Mouse (Mus musculus) neural tube, embryonic 11.5 days (tissue): ENCODE measurements around the gene Lbx2. TPM values are rescaled to one million over a fixed set of nuclear protein-coding genes. Genes with fewer than 3 reads are reported as not detected.
A peak's percentile ranks its signal among the peaks of the same experiment; 100 is the strongest.

Source experiments
- ATAC-seq: fragments of 200-750 bp; cut with Nextera tagmentation; 2 replicates; pipeline ENCODE4 v1.8.0; 2017; ENCODE audit warnings: moderate number of reproducible peaks, mild to moderate bottlenecking, moderate TSS enrichment, moderate library complexity; ENCODE audit not compliant: insufficient read depth, low FRiP score, low TSS enrichment
- DNase-seq: peaks from one replicate; pipeline ENCODE4 v3.0.0-alpha.2; 2015; ENCODE audit warnings: low spot score
- H3K27ac ChIP-seq: fragments of 300-500 bp; sonication (generic); 2 replicates; pipeline ENCODE4 v1.5.1; 2014; ENCODE audit warnings: low read depth, mild to moderate bottlenecking, low read length
- H3K27me3 ChIP-seq: fragments of 300-500 bp; sonication (generic); 2 replicates; pipeline ENCODE4 v1.6.1; 2014; ENCODE audit warnings: mild to moderate bottlenecking, low read length, mixed read lengths; ENCODE audit not compliant: control insufficient read depth, insufficient read depth
- H3K36me3 ChIP-seq: fragments of 300-500 bp; sonication (generic); 2 replicates; pipeline ENCODE4 v1.6.1; 2014; ENCODE audit warnings: mild to moderate bottlenecking, low read length, moderate library complexity, mixed read lengths; ENCODE audit not compliant: control insufficient read depth, insufficient read depth
- H3K4me1 ChIP-seq: fragments of 300-500 bp; sonication (generic); 2 replicates; pipeline ENCODE4 v1.6.1; 2014; ENCODE audit warnings: low read length, mixed read lengths; ENCODE audit not compliant: control insufficient read depth, insufficient read depth
- H3K4me2 ChIP-seq: fragments of 300-500 bp; sonication (generic); 2 replicates; pipeline ENCODE4 v1.6.1; 2014; ENCODE audit warnings: low read depth, mild to moderate bottlenecking, moderate library complexity
- H3K4me3 ChIP-seq: fragments of 300-500 bp; sonication (generic); 2 replicates; pipeline ENCODE4 v1.5.1; 2014; ENCODE audit warnings: low read depth, low read length
- H3K9ac ChIP-seq: fragments of 300-500 bp; sonication (generic); 2 replicates; pipeline ENCODE4 v1.6.1; 2014; ENCODE audit warnings: mild to moderate bottlenecking, low read length
- H3K9me3 ChIP-seq: fragments of 300-500 bp; sonication (generic); 2 replicates; pipeline ENCODE4 v1.6.1; 2016; ENCODE audit warnings: low read length; ENCODE audit not compliant: control insufficient read depth
- WGBS: fragments of 180-500 bp; shearing (Covaris S2); extraction: QIAGEN DNeasy Blood & Tissue Kit; methylation state at CpG from one replicate; pipeline ENCODE4 v1.1.7; 2014; 5-methylcytosine and 5-hydroxymethylcytosine counted together
- polyA plus RNA-seq: library from polyadenylated mRNA; unstranded; fragments of >200 nt; fragmentation: Nextera tagmentation; extraction: Ambion mirVana; gene quantifications from 2 replicates; pipeline ENCODE4 v1.2.1, GENCODE M21; 2014

Gene Lbx2
- polyA plus RNA-seq: 2.5 and 2.7 TPM in 2 replicates

GRCm38 (mm10) chr6:83086121-83087035, at the start of gene Lbx2:
Gene Lbx2 (plus strand): TSS chr6:83086367.
- H3K4me3 ChIP-seq: peak within 1 kb of the TSS; percentile 19; the same call in 1 of the 2 replicates
- DNase-seq: no peak
- no peak for ATAC-seq
- 2% methylated on average over 42 of the region's 42 CpGs for WGBS
- H3K27me3 ChIP-seq: peaks cover 62% of the 10 kb centered on the region
- no peak within 1 kb of the TSS for H3K27ac ChIP-seq
- H3K9me3 ChIP-seq: no peaks in the 10 kb centered on the region
- H3K4me2 ChIP-seq: peak within 1 kb of the TSS; percentile 31; the same call in 1 of the 2 replicates
- H3K9ac ChIP-seq: 0 out of 2 replicates have a peak within 1 kb of the TSS, but pooled peaks have one; percentile 11
- peaks cover 8% of the 10 kb centered on the region; the same call in 1 of the 2 replicates for H3K4me1 ChIP-seq
- no peaks in the 10 kb centered on the region; the same call in 1 of the 2 replicates for H3K36me3 ChIP-seq

GRCm38 (mm10) chr6:83037188-83037587, 49.0 kb upstream of the Lbx2 start:
- H3K9me3 ChIP-seq: no peaks in the 10 kb centered on the region
- no peaks in the 10 kb centered on the region for H3K36me3 ChIP-seq
- no peak for DNase-seq
- no peak overlapping the region for H3K9ac ChIP-seq
- WGBS: 77% methylated on average over 8 of the region's 8 CpGs
- H3K27ac ChIP-seq: no peak overlapping the region
- H3K4me1 ChIP-seq: peaks cover 7% of the 10 kb centered on the region; the same call in 1 of the 2 replicates
- H3K4me2 ChIP-seq: no peak overlapping the region
- H3K27me3 ChIP-seq: peaks cover 3% of the 10 kb centered on the region
- no peak overlapping the region for H3K4me3 ChIP-seq
- ATAC-seq: no peak

- peak; percentile 87 for DNase-seq
- WGBS: 7% methylated on average over 24 of the region's 24 CpGs
- Histone ChIP-seq H3K36me3 (no peaks in the 10 kb centered on the region), H3K4me2 (peak overlapping the region; percentile 43), H3K9ac (peak overlapping the region; percentile 49), H3K27me3 (no peaks in the 10 kb centered on the region), H3K4me1 (peaks cover 2% of the 10 kb centered on the region; the same call in 1 of the 2 replicates), H3K27ac (no peak overlapping the region), H3K4me3 (peak overlapping the region; percentile 10; the same call in 1 of the 2 replicates), H3K9me3 (no peaks in the 10 kb centered on the region)
- peak; percentile 55; the same call in 1 of the 2 replicates for ATAC-seq
Measured at GRCm38 (mm10) chr6:83038496-83039012, 47.6 kb upstream of the Lbx2 start.

- ATAC-seq (no peak), DNase-seq (no peak)
- Histone ChIP-seq H3K9me3 (no peaks in the 10 kb centered on the region), H3K27me3 (no peaks in the 10 kb centered on the region), H3K36me3 (no peaks in the 10 kb centered on the region), H3K4me1 (no peaks in the 10 kb centered on the region), H3K4me2 (no peak overlapping the region), H3K27ac (no peak overlapping the region), H3K9ac (no peak overlapping the region), H3K4me3 (no peak overlapping the region)
- WGBS: 75% methylated on average over 5 of the region's 5 CpGs
Measured at GRCm38 (mm10) chr6:83040601-83041000, 45.6 kb upstream of the Lbx2 start.

- WGBS: 76% methylated on average over 6 of the region's 6 CpGs
- Histone ChIP-seq H3K9ac (no peak overlapping the region), H3K4me2 (no peak overlapping the region), H3K9me3 (no peaks in the 10 kb centered on the region), H3K4me3 (no peak overlapping the region), H3K27me3 (no peaks in the 10 kb centered on the region), H3K27ac (no peak overlapping the region), H3K36me3 (no peaks in the 10 kb centered on the region), H3K4me1 (no peaks in the 10 kb centered on the region)
- ATAC-seq: no peak
- DNase-seq: no peak
Measured at GRCm38 (mm10) chr6:83043561-83043960, 42.6 kb upstream of the Lbx2 start.

GRCm38 (mm10) chr6:83043993-83044392, 42.2 kb upstream of the Lbx2 start:
- Histone ChIP-seq H3K27ac (no peak overlapping the region), H3K4me2 (no peak overlapping the region), H3K4me1 (no peaks in the 10 kb centered on the region), H3K36me3 (no peaks in the 10 kb centered on the region), H3K9ac (no peak overlapping the region), H3K9me3 (no peaks in the 10 kb centered on the region), H3K4me3 (no peak overlapping the region), H3K27me3 (no peaks in the 10 kb centered on the region)
- DNase-seq: no peak
- no peak for ATAC-seq
- WGBS: 85% methylated on average over 5 of the region's 5 CpGs

GRCm38 (mm10) chr6:83044742-83045141, 41.4 kb upstream of the Lbx2 start:
- Histone ChIP-seq H3K27me3 (no peaks in the 10 kb centered on the region), H3K27ac (no peak overlapping the region), H3K4me2 (no peak overlapping the region), H3K9me3 (no peaks in the 10 kb centered on the region), H3K4me1 (no peaks in the 10 kb centered on the region), H3K9ac (no peak overlapping the region), H3K4me3 (no peak overlapping the region), H3K36me3 (no peaks in the 10 kb centered on the region)
- DNase-seq (no peak), ATAC-seq (no peak)
- WGBS: 73% methylated on average over 9 of the region's 9 CpGs

- Histone ChIP-seq H3K4me1 (peaks cover 9% of the 10 kb centered on the region), H3K9me3 (no peaks in the 10 kb centered on the region), H3K4me2 (no peak overlapping the region), H3K4me3 (no peak overlapping the region), H3K9ac (no peak overlapping the region), H3K36me3 (peaks cover 3% of the 10 kb centered on the region; the same call in 1 of the 2 replicates), H3K27me3 (no peaks in the 10 kb centered on the region), H3K27ac (no peak overlapping the region)
- DNase-seq (no peak), ATAC-seq (no peak)
- 70% methylated on average over 10 of the region's 10 CpGs for WGBS
Measured at GRCm38 (mm10) chr6:83049367-83049766, 36.8 kb upstream of the Lbx2 start.
